Mouse (Mus musculus): Measurements from ENCODE around the gene Obscn. TPM values are rescaled to one million over a fixed set of nuclear protein-coding genes. Genes with fewer than 3 reads are reported as not detected.

Gene Obscn
- polyA plus RNA-seq, 1 experiment from 2014 or later: 0.70 TPM

DNA sequence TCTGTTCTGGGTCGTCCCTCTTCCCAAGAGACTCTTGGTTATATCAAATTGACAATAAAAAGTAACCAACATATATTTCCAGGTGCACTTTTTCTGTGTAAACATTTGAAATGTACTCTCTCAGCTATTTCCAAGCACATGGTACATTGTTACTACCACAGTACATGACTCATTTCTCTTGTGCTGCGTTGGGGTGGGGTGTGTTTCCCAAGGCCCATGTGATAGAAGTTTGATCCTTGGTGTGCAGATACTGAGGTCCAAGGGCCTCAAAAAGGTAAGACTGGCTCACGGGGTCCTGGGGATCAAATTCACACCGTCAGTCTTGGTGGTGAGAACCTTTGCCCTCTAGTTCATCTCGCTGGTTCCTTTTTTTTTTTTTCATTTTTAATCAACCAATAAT, 38.4 kb downstream of the Obscn start:
- H3K4me2 ChIP-seq: no peak overlapping the region
- no peaks in the 10 kb centered on the region for H3K27me3 ChIP-seq
- H3K9me3 ChIP-seq: 0 out of 2 replicates have a peak, but pooled peaks cover 3% of the 10 kb centered on the region
- 76% methylated on average over 5 of the region's 5 CpGs for WGBS
- H3K4me1 ChIP-seq (replicated peaks): no peaks in the 10 kb centered on the region
- no peak overlapping the region for H3K4me3 ChIP-seq (replicated peaks)
- ATAC-seq (ENCODE audit: insufficient number of reproducible peaks, insufficient read depth, low FRiP score, low TSS enrichment, low read depth): no peak
- H3K27ac ChIP-seq: no peak overlapping the region
- no peaks in the 10 kb centered on the region for H3K36me3 ChIP-seq
- H3K9ac ChIP-seq (replicated peaks): no peak overlapping the region

DNA sequence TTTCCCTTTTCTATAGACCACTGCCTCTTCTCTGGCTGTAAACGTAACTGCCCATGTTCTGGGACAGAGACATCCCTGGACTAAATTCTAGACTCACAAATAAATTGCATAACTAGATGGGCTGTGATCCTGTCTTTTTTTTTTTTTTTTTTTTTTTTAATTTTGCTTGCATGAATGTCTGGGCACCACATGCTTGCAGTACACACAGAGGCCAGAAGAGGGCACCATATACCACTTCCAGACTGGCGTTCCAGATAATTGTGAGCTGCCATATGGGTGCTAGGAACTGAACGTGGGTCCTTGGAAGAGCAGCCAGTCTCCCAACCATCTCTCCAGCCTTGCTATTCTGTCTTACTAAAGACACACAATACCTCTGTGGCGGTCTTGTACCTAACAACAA, 42.0 kb downstream of the Obscn start:
- Histone ChIP-seq H3K36me3 (no peaks in the 10 kb centered on the region), H3K4me2 (no peak overlapping the region), H3K9me3 (0 out of 2 replicates have a peak, but pooled peaks cover 3% of the 10 kb centered on the region), H3K4me3 (replicated peaks) (no peak overlapping the region), H3K27ac (no peak overlapping the region), H3K9ac (replicated peaks) (no peak overlapping the region), H3K27me3 (no peaks in the 10 kb centered on the region), H3K4me1 (replicated peaks) (no peaks in the 10 kb centered on the region)
- no peak for ATAC-seq (ENCODE audit: insufficient number of reproducible peaks, insufficient read depth, low FRiP score, low TSS enrichment, low read depth)
- WGBS: 69% methylated on average over 4 of the region's 4 CpGs

DNA sequence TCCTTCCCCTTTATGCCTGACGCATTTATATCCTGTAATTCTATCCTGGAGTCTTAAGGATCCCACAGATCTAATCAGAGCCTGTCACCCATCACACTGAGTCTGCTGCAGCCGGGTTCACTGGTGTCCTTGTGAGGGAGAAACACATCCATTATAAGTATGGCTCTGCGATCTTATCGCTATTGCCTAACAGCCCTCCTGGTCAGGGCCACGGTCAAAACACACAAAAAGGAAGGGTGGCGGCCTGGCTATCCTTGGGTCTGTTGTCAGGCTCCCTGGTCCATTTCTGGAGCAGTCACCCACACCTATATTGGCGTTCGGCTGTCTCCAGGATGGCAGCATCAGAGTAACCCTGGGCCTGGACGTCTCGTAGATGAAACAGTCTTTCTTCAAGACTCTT, 48.6 kb downstream of the Obscn start:
- H3K36me3 ChIP-seq: no peaks in the 10 kb centered on the region
- H3K9ac ChIP-seq (replicated peaks): no peak overlapping the region
- no peak overlapping the region for H3K27ac ChIP-seq
- no peak overlapping the region for H3K4me2 ChIP-seq
- no peaks in the 10 kb centered on the region for H3K9me3 ChIP-seq
- no peaks in the 10 kb centered on the region for H3K27me3 ChIP-seq
- no peaks in the 10 kb centered on the region for H3K4me1 ChIP-seq (replicated peaks)
- no peak for ATAC-seq (ENCODE audit: insufficient number of reproducible peaks, insufficient read depth, low FRiP score, low TSS enrichment, low read depth)
- H3K4me3 ChIP-seq (replicated peaks): no peak overlapping the region
- WGBS: 85% methylated on average over 10 of the region's 10 CpGs

DNA sequence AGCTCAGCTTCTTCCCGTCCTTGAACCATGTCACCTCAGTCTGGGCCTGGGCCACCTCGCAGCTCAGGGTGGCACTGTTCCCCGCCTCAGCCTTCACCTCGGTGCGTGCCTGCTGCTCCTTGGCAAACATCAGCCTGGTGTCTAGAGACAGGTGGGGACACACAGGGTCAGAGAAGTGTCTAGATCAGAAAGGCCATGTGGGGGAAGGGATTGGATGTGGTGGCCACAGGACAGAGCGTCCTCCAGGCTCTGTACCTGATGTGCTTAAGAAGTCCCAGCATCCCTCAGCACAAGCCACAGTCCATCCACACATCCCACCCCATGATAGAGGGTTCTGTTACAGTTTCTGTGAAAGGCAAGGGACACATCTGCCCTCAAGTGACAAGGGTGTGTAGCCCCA, 51.0 kb downstream of the Obscn start:
- Histone ChIP-seq H3K4me2 (no peak overlapping the region), H3K4me3 (replicated peaks) (no peak overlapping the region), H3K9ac (replicated peaks) (no peak overlapping the region), H3K4me1 (replicated peaks) (no peaks in the 10 kb centered on the region), H3K27me3 (no peaks in the 10 kb centered on the region), H3K27ac (no peak overlapping the region), H3K36me3 (no peaks in the 10 kb centered on the region), H3K9me3 (no peaks in the 10 kb centered on the region)
- ATAC-seq (ENCODE audit: insufficient number of reproducible peaks, insufficient read depth, low FRiP score, low TSS enrichment, low read depth): no peak
- 79% methylated on average over 6 of the region's 6 CpGs for WGBS

DNA sequence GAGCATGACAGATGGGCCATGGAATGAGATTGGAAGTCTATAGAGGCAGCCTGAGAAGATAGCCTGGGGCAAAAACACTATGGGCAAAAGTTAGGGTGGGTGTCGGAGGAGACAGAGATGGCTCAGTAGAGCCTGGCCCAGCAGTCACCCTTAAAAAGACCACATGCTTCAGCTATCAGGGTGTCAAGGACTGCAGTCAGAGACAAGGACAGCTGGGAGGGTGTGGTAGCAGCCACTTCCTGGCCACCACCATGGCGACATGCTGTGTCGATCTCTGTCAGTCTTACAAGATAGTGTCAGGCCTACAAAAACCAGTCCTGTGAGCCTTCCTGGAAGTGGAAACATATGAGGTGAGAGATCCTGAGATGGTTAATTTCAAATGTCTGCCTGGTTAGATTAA, 53.1 kb downstream of the Obscn start:
- 75% methylated on average over 3 of the region's 3 CpGs for WGBS
- H3K9me3 ChIP-seq: no peaks in the 10 kb centered on the region
- no peaks in the 10 kb centered on the region for H3K36me3 ChIP-seq

DNA sequence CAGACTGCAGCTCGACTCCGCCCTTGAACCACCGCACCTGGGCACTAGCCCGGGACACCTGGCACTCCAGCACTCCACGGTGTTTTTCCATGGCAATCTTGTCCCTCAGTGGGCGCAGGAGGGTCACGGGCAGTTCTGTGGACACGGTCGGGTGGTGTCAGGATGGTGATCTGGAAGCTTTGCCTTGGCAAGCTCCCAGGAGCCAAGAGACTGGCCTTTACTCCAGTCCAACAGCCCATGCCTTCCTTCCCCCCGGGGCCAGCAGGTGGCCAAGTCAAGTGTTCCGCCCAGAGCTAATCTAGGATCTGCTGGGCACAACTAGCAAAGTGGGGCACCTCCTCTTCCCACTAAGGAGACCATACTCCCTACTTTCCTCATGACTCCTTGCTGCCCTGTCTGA, 57.9 kb downstream of the Obscn start:
- Histone ChIP-seq H3K4me2 (no peak overlapping the region), H3K4me3 (replicated peaks) (no peak overlapping the region), H3K4me1 (replicated peaks) (no peaks in the 10 kb centered on the region), H3K36me3 (no peaks in the 10 kb centered on the region), H3K9ac (replicated peaks) (no peak overlapping the region), H3K27ac (no peak overlapping the region), H3K27me3 (no peaks in the 10 kb centered on the region), H3K9me3 (no peaks in the 10 kb centered on the region)
- 87% methylated on average over 11 of the region's 11 CpGs for WGBS
- ATAC-seq (ENCODE audit: insufficient number of reproducible peaks, insufficient read depth, low FRiP score, low TSS enrichment, low read depth): no peak

More for the DNA sequence above, 53.1 kb downstream of the Obscn start:
- H3K4me3 ChIP-seq (replicated peaks): no peak overlapping the region
- no peak overlapping the region for H3K4me2 ChIP-seq
- no peaks in the 10 kb centered on the region for H3K4me1 ChIP-seq (replicated peaks)
- ATAC-seq (ENCODE audit: insufficient number of reproducible peaks, insufficient read depth, low FRiP score, low TSS enrichment, low read depth): no peak
- H3K27ac ChIP-seq: no peak overlapping the region
- no peaks in the 10 kb centered on the region for H3K27me3 ChIP-seq
- H3K9ac ChIP-seq (replicated peaks): no peak overlapping the region

DNA sequence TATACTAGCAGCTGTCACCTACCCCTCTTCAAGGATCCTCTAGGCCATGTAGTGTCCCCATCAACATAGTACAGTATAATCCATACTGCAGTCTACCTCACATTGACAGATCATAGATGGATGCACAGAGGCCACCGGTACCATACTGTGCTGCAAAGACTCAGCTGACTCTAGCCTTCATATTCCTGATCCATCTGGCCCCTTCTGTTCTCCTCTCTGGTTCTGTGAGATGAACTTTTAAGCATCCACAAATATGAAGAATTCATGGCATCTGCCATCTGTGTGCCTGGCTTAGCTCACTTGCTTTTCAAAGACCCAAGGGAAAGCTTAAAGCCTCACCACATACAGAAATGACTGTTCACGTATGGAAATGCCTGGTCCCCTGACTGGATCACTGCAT, 65.9 kb downstream of the Obscn start:
- no peaks in the 10 kb centered on the region for H3K4me1 ChIP-seq (replicated peaks)
- no peak overlapping the region for H3K27ac ChIP-seq
- no peak overlapping the region for H3K4me2 ChIP-seq
- no peaks in the 10 kb centered on the region for H3K27me3 ChIP-seq
- WGBS: 79% methylated on average over 2 of the region's 2 CpGs
- H3K4me3 ChIP-seq (replicated peaks): no peak overlapping the region
- no peak overlapping the region for H3K9ac ChIP-seq (replicated peaks)
- ATAC-seq (ENCODE audit: insufficient number of reproducible peaks, insufficient read depth, low FRiP score, low TSS enrichment, low read depth): no peak
- no peaks in the 10 kb centered on the region for H3K9me3 ChIP-seq
- H3K36me3 ChIP-seq: no peaks in the 10 kb centered on the region

DNA sequence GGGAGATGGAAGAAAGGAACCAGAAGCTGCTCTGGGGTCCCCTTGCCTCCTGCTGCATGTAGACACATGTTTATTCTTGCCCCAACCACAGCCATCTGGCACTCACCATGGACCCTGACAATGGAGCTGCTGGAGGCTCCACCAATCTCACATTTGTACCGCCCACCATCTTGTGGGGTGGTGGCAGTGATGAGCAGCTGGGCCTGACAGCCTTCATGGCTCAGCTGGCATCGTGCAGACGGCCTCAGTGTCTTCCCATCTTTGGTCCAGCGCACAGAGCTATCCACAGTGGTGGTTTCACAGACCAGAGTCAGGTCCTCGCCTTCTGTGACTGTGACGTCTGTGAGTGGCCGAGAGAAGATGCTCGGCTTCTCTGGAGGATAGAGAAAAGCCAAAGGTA, 67.3 kb downstream of the Obscn start:
- Histone ChIP-seq H3K27ac (no peak overlapping the region), H3K4me2 (no peak overlapping the region), H3K9me3 (no peaks in the 10 kb centered on the region), H3K4me1 (replicated peaks) (no peaks in the 10 kb centered on the region), H3K4me3 (replicated peaks) (no peak overlapping the region), H3K27me3 (no peaks in the 10 kb centered on the region), H3K36me3 (no peaks in the 10 kb centered on the region), H3K9ac (replicated peaks) (no peak overlapping the region)
- WGBS: 84% methylated on average over 8 of the region's 8 CpGs
- ATAC-seq (ENCODE audit: insufficient number of reproducible peaks, insufficient read depth, low FRiP score, low TSS enrichment, low read depth): no peak

DNA sequence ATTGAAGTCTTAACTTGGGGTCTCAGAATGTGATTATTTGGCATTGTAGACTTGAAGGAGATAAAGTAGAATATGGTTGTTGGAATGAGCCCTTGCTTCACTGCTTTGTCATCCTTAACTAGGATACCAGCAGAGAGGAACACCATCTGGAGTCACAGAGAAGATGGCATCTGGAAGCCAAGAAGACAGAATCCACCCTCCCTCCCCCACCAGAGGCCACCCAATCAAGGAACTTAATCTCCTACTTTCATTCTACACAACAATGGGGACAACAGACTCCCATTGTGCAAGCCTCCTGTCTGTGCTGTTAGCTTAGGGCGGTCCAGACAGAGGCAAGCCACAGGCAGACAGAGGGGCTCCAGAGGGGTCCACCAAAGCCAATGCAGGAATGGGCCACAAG, 67.8 kb downstream of the Obscn start:
- H3K36me3 ChIP-seq: no peaks in the 10 kb centered on the region
- H3K9ac ChIP-seq (replicated peaks): no peak overlapping the region
- H3K27me3 ChIP-seq: peaks cover under 1% of the 10 kb centered on the region; the same call in 1 of the 2 replicates
- no peak overlapping the region for H3K4me2 ChIP-seq
- no peak overlapping the region for H3K27ac ChIP-seq
- H3K4me1 ChIP-seq (replicated peaks): no peaks in the 10 kb centered on the region
- 73% methylated on average over 1 of the region's 1 CpGs for WGBS
- H3K4me3 ChIP-seq (replicated peaks): no peak overlapping the region
- H3K9me3 ChIP-seq: no peaks in the 10 kb centered on the region
- no peak for ATAC-seq (ENCODE audit: insufficient number of reproducible peaks, insufficient read depth, low FRiP score, low TSS enrichment, low read depth)

DNA sequence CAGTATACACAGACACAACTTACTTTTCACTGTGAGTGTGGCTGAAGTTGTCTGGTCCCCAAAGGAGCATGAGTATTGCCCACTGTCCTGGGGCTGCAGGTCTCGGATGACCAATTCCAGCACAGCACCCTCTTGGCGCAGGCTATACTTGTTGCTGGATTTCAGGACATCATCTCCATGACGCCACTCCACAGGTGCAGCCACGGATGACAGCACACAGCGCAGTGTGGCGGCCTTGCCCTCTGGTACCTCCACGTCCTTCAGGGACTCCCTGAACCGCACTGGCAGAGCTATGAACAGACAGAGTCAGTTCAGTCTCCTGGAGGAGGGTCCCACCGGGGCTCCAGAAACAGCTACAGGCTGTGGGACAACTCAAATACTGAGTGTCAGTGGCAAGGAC, 68.3 kb downstream of the Obscn start:
- Histone ChIP-seq H3K4me2 (no peak overlapping the region), H3K27ac (no peak overlapping the region), H3K9ac (replicated peaks) (no peak overlapping the region), H3K4me1 (replicated peaks) (no peaks in the 10 kb centered on the region), H3K27me3 (peaks cover 4% of the 10 kb centered on the region; the same call in 1 of the 2 replicates), H3K36me3 (no peaks in the 10 kb centered on the region), H3K4me3 (replicated peaks) (no peak overlapping the region), H3K9me3 (no peaks in the 10 kb centered on the region)
- WGBS: 87% methylated on average over 9 of the region's 9 CpGs
- no peak for ATAC-seq (ENCODE audit: insufficient number of reproducible peaks, insufficient read depth, low FRiP score, low TSS enrichment, low read depth)

DNA sequence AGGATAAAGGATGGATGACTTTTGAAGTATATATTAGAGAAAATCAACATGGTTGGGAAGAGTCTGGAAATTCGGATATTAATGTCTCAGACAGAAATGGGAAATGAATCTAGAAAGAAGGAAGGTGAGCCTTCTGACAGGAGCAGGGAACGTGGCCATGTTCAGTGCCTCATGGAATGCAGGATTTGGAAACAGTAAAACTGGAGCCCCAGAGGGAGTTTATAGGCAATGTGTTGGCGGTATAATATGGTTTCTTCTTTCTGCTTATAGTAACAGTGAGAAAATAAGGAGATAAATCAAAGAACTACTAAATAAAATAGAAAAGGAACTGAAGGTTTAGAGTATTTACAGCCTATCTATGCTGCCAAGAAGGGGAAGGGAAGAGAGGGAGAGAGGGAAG, 78.2 kb downstream of the Obscn start:
- H3K4me1 ChIP-seq (replicated peaks): no peaks in the 10 kb centered on the region
- no peaks in the 10 kb centered on the region for H3K9me3 ChIP-seq
- H3K4me2 ChIP-seq: no peak overlapping the region
- H3K27ac ChIP-seq: no peak overlapping the region
- H3K4me3 ChIP-seq (replicated peaks): no peak overlapping the region
- WGBS: 51% methylated on average over 3 of the region's 3 CpGs
- H3K27me3 ChIP-seq: 0 out of 2 replicates have a peak, but pooled peaks cover 7% of the 10 kb centered on the region
- no peak overlapping the region for H3K9ac ChIP-seq (replicated peaks)
- ATAC-seq (ENCODE audit: insufficient number of reproducible peaks, insufficient read depth, low FRiP score, low TSS enrichment, low read depth): no peak
- H3K36me3 ChIP-seq: no peaks in the 10 kb centered on the region

DNA sequence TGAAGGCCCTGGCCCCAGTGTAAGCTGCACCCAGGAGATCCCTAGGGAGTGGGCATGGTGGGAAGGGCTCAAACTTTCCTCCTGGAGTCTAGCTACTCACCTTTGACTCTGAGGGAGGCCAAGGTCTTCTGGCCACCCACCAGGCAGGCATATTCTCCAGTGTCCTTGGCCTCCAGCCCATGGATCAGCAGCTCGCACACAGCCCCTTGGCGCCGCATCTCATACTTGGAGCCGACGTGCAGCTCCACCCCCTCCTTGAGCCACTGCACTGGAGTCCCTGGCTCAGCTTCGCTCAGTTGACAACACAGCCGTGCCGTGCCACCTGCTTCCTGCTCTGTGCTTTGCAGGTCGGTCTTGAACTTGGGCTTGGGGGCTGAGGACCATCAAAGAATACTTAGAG, 85.2 kb downstream of the Obscn start:
- peaks cover 3% of the 10 kb centered on the region; the same call in 1 of the 2 replicates for H3K27me3 ChIP-seq
- no peaks in the 10 kb centered on the region for H3K4me1 ChIP-seq (replicated peaks)
- H3K4me3 ChIP-seq (replicated peaks): no peak overlapping the region
- H3K9ac ChIP-seq (replicated peaks): no peak overlapping the region
- no peaks in the 10 kb centered on the region for H3K36me3 ChIP-seq
- ATAC-seq (ENCODE audit: insufficient number of reproducible peaks, insufficient read depth, low FRiP score, low TSS enrichment, low read depth): no peak
- no peaks in the 10 kb centered on the region for H3K9me3 ChIP-seq
- no peak overlapping the region for H3K27ac ChIP-seq
- 84% methylated on average over 9 of the region's 9 CpGs for WGBS
- no peak overlapping the region for H3K4me2 ChIP-seq
